Mouse (Mus musculus): ENCODE measurements around the gene Cpa1. TPM values are rescaled to one million over a fixed set of nuclear protein-coding genes. Genes with fewer than 3 reads are reported as not detected.

Gene Cpa1
- polyA plus RNA-seq, 1 experiment from 2014 or later, result 1.7 TPM

DNA sequence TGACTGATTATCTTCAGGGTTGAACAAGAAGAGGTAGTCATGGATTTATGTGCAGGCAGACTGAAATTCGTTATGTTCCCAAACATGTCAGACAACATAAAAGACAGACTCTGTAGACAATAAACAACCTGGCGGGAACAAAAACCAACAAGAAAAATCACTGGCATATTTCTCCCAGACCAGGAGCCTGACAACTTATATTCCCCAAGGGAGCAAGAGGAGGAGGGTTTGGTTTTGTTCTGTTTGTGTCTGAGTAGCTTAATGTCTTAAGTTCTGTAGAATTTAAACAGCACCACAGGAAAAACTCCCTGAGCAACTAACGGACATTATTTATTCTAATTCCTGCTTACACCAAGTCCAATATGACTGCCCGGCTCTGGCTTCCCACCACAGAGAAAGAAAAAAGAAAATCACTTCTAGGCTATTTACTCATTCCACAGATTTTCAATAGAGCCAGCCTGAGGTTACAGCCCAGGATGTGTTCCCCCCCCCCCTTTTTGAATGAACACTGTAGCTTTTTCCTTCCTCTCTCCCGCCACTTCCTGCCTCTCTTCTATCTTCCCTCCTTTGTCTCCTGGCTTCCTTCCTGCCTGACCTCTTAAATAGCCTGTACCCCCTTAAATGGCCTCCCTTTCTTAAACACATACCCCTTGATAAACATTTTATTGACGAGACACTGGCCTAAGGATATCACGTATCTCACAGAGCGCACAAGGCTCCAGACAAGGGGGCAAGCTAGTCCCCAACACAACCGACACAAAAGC, 13.6 kb downstream of the Cpa1 start:
- H3K4me2 ChIP-seq (ENCODE audit: low read depth, low read length), result no peak overlapping the region
- peak overlapping the region; percentile 96 for H3K27ac ChIP-seq (replicated peaks; ENCODE audit: low read depth, low read length)
- WGBS, result 28% methylated on average over 9 of the region's 9 CpGs
- H3K9ac ChIP-seq (ENCODE audit: low read depth, low read length), result peak overlapping the region; percentile 42
- no peaks in the 10 kb centered on the region for H3K27me3 ChIP-seq (replicated peaks; ENCODE audit: control insufficient read depth, insufficient read depth, low read length)
- H3K9me3 ChIP-seq (ENCODE audit: control insufficient read depth, low read length), result no peaks in the 10 kb centered on the region
- DNase-seq (ENCODE audit: low spot score) (peak; percentile 72), ATAC-seq (ENCODE audit: low read depth) (no peak)
- H3K4me1 ChIP-seq (ENCODE audit: control insufficient read depth, insufficient read depth, low read length), result peaks cover 54% of the 10 kb centered on the region
- H3K36me3 ChIP-seq (ENCODE audit: control insufficient read depth, insufficient read depth, low read length), result peaks cover 4% of the 10 kb centered on the region; the same call in 1 of the 2 replicates
- no peak overlapping the region for H3K4me3 ChIP-seq (ENCODE audit: low read depth, low read length)

DNA sequence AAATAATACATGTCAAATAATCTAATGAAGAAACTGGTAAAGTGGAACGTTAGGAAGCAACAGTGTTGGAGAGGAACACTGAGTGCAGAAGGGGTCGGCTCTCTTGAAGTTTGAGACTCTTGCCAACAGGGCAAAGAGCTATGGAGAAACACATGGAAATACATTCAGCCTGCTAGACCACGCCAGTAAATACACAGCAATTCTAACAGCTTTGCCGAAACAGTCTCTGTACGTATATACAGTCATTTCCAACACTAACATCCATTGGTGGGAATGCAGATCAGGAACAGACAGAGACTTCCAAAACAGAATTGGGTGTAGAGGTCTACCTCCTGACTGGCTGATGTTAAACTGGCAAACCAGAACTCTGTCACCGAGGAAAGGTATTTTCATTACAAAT, 14.5 kb downstream of the Cpa1 start:
- ATAC-seq (ENCODE audit: low read depth), result no peak
- Histone ChIP-seq H3K4me1 (ENCODE audit: control insufficient read depth, insufficient read depth, low read length) (peaks cover 49% of the 10 kb centered on the region), H3K4me3 (ENCODE audit: low read depth, low read length) (no peak overlapping the region), H3K9me3 (ENCODE audit: control insufficient read depth, low read length) (no peaks in the 10 kb centered on the region), H3K27ac (replicated peaks; ENCODE audit: low read depth, low read length) (peak overlapping the region; percentile 96), H3K4me2 (ENCODE audit: low read depth, low read length) (no peak overlapping the region), H3K27me3 (replicated peaks; ENCODE audit: control insufficient read depth, insufficient read depth, low read length) (no peaks in the 10 kb centered on the region), H3K36me3 (ENCODE audit: control insufficient read depth, insufficient read depth, low read length) (peaks cover 9% of the 10 kb centered on the region; the same call in 1 of the 2 replicates), H3K9ac (ENCODE audit: low read depth, low read length) (no peak overlapping the region)
- peak; percentile 71 for DNase-seq (ENCODE audit: low spot score)
- WGBS, result 49% methylated on average over 6 of the region's 6 CpGs

DNA sequence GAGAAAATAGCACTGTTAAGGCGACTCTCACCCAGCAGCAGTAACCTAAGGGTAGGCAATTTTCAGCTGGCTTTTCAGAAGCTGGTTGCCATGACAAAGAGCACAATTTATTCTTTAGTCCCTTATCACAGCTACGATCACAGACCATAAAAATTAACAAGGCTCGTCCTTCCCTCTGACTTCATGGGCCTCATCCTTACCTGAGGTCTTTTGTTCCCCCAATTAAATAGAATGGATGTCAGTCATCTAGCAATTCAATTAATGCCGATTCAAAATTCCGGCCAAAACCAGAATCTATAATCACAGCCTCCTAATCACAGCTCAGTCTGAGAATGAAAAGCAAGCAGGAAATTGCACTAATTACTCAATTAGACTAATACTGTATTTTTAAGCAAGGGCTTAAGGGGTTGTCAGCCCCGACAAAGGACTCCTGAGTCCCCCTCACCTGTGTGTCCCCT, 15.4 kb downstream of the Cpa1 start:
- Histone ChIP-seq H3K27me3 (replicated peaks; ENCODE audit: control insufficient read depth, insufficient read depth, low read length) (no peaks in the 10 kb centered on the region), H3K4me1 (ENCODE audit: control insufficient read depth, insufficient read depth, low read length) (peaks cover 46% of the 10 kb centered on the region), H3K27ac (replicated peaks; ENCODE audit: low read depth, low read length) (peak overlapping the region; percentile 96), H3K4me2 (ENCODE audit: low read depth, low read length) (no peak overlapping the region), H3K4me3 (ENCODE audit: low read depth, low read length) (no peak overlapping the region), H3K9me3 (ENCODE audit: control insufficient read depth, low read length) (no peaks in the 10 kb centered on the region), H3K36me3 (ENCODE audit: control insufficient read depth, insufficient read depth, low read length) (peaks cover 10% of the 10 kb centered on the region; the same call in 1 of the 2 replicates), H3K9ac (ENCODE audit: low read depth, low read length) (peak overlapping the region; percentile 43; the same call in 1 of the 2 replicates)
- DNase-seq (ENCODE audit: low spot score), result no peak
- 47% methylated on average over 6 of the region's 6 CpGs for WGBS
- ATAC-seq (ENCODE audit: low read depth), result no peak

DNA sequence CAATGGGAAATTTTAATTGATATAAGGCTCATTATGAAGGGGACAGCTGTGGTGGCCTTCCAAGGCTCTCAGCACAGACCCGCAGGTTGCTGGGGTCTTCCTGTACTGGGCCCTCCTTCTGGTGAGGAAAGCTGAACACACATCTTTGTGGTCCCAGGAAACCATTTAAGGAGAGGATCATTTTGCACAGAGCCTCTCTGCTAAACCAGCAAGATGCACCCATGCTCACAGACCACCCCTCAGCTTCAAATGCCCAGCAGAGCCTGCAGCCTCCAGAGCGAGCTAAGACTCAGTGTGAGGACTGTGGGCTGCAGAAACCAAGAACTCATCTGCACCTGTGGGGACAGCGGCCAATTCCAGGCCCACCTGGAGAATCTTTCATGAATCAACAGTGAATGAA, 15.9 kb downstream of the Cpa1 start:
- WGBS, result 65% methylated on average over 3 of the region's 3 CpGs
- H3K9me3 ChIP-seq (ENCODE audit: control insufficient read depth, low read length), result no peaks in the 10 kb centered on the region
- DNase-seq (ENCODE audit: low spot score), result no peak
- peaks cover 42% of the 10 kb centered on the region for H3K4me1 ChIP-seq (ENCODE audit: control insufficient read depth, insufficient read depth, low read length)
- H3K27me3 ChIP-seq (replicated peaks; ENCODE audit: control insufficient read depth, insufficient read depth, low read length), result no peaks in the 10 kb centered on the region
- H3K4me3 ChIP-seq (ENCODE audit: low read depth, low read length), result no peak overlapping the region
- ATAC-seq (ENCODE audit: low read depth), result no peak
- H3K9ac ChIP-seq (ENCODE audit: low read depth, low read length), result peak overlapping the region; percentile 43; the same call in 1 of the 2 replicates
- H3K36me3 ChIP-seq (ENCODE audit: control insufficient read depth, insufficient read depth, low read length), result peaks cover 10% of the 10 kb centered on the region; the same call in 1 of the 2 replicates
- H3K27ac ChIP-seq (replicated peaks; ENCODE audit: low read depth, low read length), result peak overlapping the region; percentile 96
- no peak overlapping the region for H3K4me2 ChIP-seq (ENCODE audit: low read depth, low read length)

DNA sequence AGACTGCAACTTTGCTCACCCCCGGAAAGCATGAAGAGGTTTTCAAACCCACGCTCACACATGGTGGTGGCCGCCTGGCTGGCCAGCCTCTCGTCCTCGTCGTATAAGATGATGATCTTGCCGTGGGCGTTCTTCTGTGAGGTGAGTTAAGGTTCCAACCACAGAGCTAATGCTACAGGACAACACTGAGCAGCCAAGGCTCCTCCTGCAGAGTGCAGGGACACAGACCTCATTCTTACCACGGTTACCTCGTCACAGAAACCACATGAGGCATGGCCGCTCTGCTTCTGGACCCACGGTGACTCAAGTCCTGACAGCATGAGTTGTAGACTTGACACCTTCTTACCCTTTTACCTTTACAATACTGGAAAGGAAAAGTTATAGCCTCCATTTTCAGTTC, 18.3 kb downstream of the Cpa1 start:
- 88% methylated on average over 12 of the region's 12 CpGs for WGBS
- Histone ChIP-seq H3K4me2 (ENCODE audit: low read depth, low read length) (no peak overlapping the region), H3K4me3 (ENCODE audit: low read depth, low read length) (no peak overlapping the region), H3K9ac (ENCODE audit: low read depth, low read length) (no peak overlapping the region), H3K27ac (replicated peaks; ENCODE audit: low read depth, low read length) (peak overlapping the region; percentile 23; the same call in 1 of the 2 replicates), H3K27me3 (replicated peaks; ENCODE audit: control insufficient read depth, insufficient read depth, low read length) (no peaks in the 10 kb centered on the region), H3K36me3 (ENCODE audit: control insufficient read depth, insufficient read depth, low read length) (peaks cover 10% of the 10 kb centered on the region; the same call in 1 of the 2 replicates), H3K4me1 (ENCODE audit: control insufficient read depth, insufficient read depth, low read length) (peaks cover 45% of the 10 kb centered on the region), H3K9me3 (ENCODE audit: control insufficient read depth, low read length) (no peaks in the 10 kb centered on the region)
- DNase-seq (ENCODE audit: low spot score), result no peak
- ATAC-seq (ENCODE audit: low read depth), result no peak

DNA sequence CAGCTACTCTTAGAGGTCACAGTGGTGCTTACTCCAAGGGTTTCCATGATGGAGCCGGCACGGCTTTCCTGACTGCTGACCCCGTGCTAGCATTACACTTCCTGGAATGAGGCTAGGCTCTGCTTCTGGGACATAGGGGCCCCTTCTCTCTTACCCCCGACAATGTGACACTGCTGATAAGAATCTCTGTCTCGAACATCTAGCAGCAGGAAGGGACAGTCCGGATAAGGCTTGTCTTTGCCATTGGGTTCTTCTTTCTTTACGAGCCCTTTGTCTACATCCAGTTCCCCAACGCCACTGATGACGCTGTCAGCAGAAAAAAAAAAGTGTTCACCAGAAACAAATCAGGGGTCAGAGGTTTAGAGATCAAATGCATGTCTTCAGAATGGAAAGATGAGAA, 19.6 kb downstream of the Cpa1 start:
- no peaks in the 10 kb centered on the region for H3K9me3 ChIP-seq (ENCODE audit: control insufficient read depth, low read length)
- no peaks in the 10 kb centered on the region for H3K27me3 ChIP-seq (replicated peaks; ENCODE audit: control insufficient read depth, insufficient read depth, low read length)
- H3K4me2 ChIP-seq (ENCODE audit: low read depth, low read length), result no peak overlapping the region
- peaks cover 33% of the 10 kb centered on the region for H3K4me1 ChIP-seq (ENCODE audit: control insufficient read depth, insufficient read depth, low read length)
- WGBS, result 73% methylated on average over 9 of the region's 9 CpGs
- ATAC-seq (ENCODE audit: low read depth) (no peak), DNase-seq (ENCODE audit: low spot score) (no peak)
- H3K9ac ChIP-seq (ENCODE audit: low read depth, low read length), result no peak overlapping the region
- no peak overlapping the region; the same call in 1 of the 2 replicates for H3K27ac ChIP-seq (replicated peaks; ENCODE audit: low read depth, low read length)
- H3K36me3 ChIP-seq (ENCODE audit: control insufficient read depth, insufficient read depth, low read length), result peaks cover 10% of the 10 kb centered on the region; the same call in 1 of the 2 replicates
- no peak overlapping the region for H3K4me3 ChIP-seq (ENCODE audit: low read depth, low read length)

DNA sequence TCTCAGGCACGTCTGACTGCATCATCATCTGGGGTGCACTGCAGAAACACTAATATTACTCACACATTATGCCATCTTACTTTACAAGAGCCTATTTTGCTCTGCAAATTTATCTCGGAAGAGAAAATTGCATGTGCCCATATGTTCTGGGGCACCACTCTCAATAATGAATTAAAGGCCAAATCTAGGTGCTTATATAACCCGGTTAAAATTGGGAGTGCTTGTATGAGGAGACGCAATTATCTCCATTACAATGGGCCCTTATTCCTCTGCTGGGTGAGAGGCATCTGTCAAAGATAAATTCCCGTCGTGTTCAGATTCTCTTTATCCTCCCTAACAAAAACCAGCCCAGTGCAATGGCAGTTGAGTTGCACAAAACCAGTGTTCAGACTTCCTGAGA, 25.8 kb downstream of the Cpa1 start:
- H3K4me1 ChIP-seq (ENCODE audit: control insufficient read depth, insufficient read depth, low read length), result peaks cover 53% of the 10 kb centered on the region
- no peaks in the 10 kb centered on the region for H3K36me3 ChIP-seq (ENCODE audit: control insufficient read depth, insufficient read depth, low read length)
- ATAC-seq (ENCODE audit: low read depth) (no peak), DNase-seq (ENCODE audit: low spot score) (no peak)
- H3K9me3 ChIP-seq (ENCODE audit: control insufficient read depth, low read length), result no peaks in the 10 kb centered on the region
- peak overlapping the region; percentile 75 for H3K27ac ChIP-seq (replicated peaks; ENCODE audit: low read depth, low read length)
- H3K27me3 ChIP-seq (replicated peaks; ENCODE audit: control insufficient read depth, insufficient read depth, low read length), result no peaks in the 10 kb centered on the region
- H3K4me3 ChIP-seq (ENCODE audit: low read depth, low read length), result no peak overlapping the region
- 36% methylated on average over 6 of the region's 6 CpGs for WGBS
- no peak overlapping the region for H3K4me2 ChIP-seq (ENCODE audit: low read depth, low read length)
- H3K9ac ChIP-seq (ENCODE audit: low read depth, low read length), result no peak overlapping the region

DNA sequence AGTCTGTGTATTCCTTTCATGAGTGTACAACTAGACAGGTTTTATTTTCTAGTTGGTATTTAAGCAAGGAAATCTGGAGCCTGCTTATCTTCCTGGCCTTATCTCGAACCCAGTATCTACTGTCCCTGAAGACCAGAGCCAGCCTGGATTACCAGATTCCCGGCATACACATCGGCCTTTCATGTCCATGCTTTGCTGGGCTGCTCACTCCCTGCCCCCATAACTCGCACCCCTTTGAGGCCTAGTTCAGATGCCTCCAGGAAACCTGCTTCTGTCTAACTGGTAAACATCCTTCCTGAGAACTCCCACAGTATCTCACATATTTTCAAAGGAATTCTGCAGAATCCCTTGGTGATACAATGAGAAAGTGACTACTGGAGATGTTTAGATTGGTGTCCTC, 26.3 kb downstream of the Cpa1 start:
- no peaks in the 10 kb centered on the region for H3K9me3 ChIP-seq (ENCODE audit: control insufficient read depth, low read length)
- no peaks in the 10 kb centered on the region for H3K27me3 ChIP-seq (replicated peaks; ENCODE audit: control insufficient read depth, insufficient read depth, low read length)
- no peaks in the 10 kb centered on the region for H3K36me3 ChIP-seq (ENCODE audit: control insufficient read depth, insufficient read depth, low read length)
- no peak overlapping the region for H3K4me2 ChIP-seq (ENCODE audit: low read depth, low read length)
- DNase-seq (ENCODE audit: low spot score) (no peak), ATAC-seq (ENCODE audit: low read depth) (no peak)
- no peak overlapping the region for H3K4me3 ChIP-seq (ENCODE audit: low read depth, low read length)
- peaks cover 53% of the 10 kb centered on the region for H3K4me1 ChIP-seq (ENCODE audit: control insufficient read depth, insufficient read depth, low read length)
- H3K9ac ChIP-seq (ENCODE audit: low read depth, low read length), result no peak overlapping the region
- peak overlapping the region; percentile 75 for H3K27ac ChIP-seq (replicated peaks; ENCODE audit: low read depth, low read length)
- WGBS, result 28% methylated on average over 4 of the region's 4 CpGs

DNA sequence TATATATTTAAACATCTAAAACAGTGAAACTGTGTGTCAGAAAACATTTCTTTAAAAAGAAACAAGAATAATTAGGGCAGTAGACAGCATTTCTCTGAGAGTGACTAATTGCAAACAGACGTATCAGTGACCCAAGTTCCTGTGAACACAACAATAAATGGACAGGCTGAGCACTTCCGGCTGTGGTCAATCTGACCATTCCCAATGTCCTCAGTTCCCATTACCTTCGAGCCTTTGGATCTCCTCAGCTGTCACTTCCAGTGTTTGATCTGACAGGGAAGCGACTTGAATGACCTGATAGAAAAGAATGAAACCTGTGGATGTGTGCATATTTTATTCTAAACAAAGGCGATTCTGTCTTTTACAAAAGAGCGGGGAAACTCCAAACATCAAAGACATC, 27.0 kb downstream of the Cpa1 start:
- no peak overlapping the region for H3K4me3 ChIP-seq (ENCODE audit: low read depth, low read length)
- H3K9ac ChIP-seq (ENCODE audit: low read depth, low read length), result no peak overlapping the region
- ATAC-seq (ENCODE audit: low read depth) (no peak), DNase-seq (ENCODE audit: low spot score) (no peak)
- H3K4me1 ChIP-seq (ENCODE audit: control insufficient read depth, insufficient read depth, low read length), result peaks cover 55% of the 10 kb centered on the region
- H3K36me3 ChIP-seq (ENCODE audit: control insufficient read depth, insufficient read depth, low read length), result no peaks in the 10 kb centered on the region
- 46% methylated on average over 6 of the region's 6 CpGs for WGBS
- H3K4me2 ChIP-seq (ENCODE audit: low read depth, low read length), result no peak overlapping the region
- H3K27ac ChIP-seq (replicated peaks; ENCODE audit: low read depth, low read length), result peak overlapping the region; percentile 75
- H3K27me3 ChIP-seq (replicated peaks; ENCODE audit: control insufficient read depth, insufficient read depth, low read length), result no peaks in the 10 kb centered on the region
- H3K9me3 ChIP-seq (ENCODE audit: control insufficient read depth, low read length), result no peaks in the 10 kb centered on the region

All from embryonic facial prominence, embryonic 14.5 days (tissue).